18 mouse cellular contexts compared by ENCODE assay signal in genomic region chr13:87247731-87248130, GRCm38 (mm10).
DNase-seq lines count a peak whose midpoint lies in the region; TF ChIP-seq lines count a peak whose summit lies in the region.
"Had no signal": no experiment of that assay in that cellular context is flagged by ENCODE, and none has a peak within 500 bp of the region (broad histone marks: within the 10 kb centered on the region; RNA-seq: fewer than 3 reads in every experiment).

No protein-coding gene starts in this region.

- no peak overlapping the region for H3K4me3 ChIP-seq in ES-E14 (ENCODE audit: insufficient read depth in 1 of 2, low read depth in 1 of 2, low read length in 2 of 2, poor library complexity in 1 of 2, severe bottlenecking in 1 of 2)
- H3K4me3 ChIP-seq: embryonic facial prominence, embryonic 10.5 days; embryonic facial prominence, embryonic 12.5 days; forebrain, embryonic 13.5 days; forebrain, embryonic 15.5 days had no signal

- no peaks in the 10 kb centered on the region for H3K36me3 ChIP-seq in ES-E14 (ENCODE audit: control insufficient read depth, insufficient read depth, low read length, poor library complexity, severe bottlenecking)
- H3K36me3 ChIP-seq: embryonic facial prominence, embryonic 10.5 days; embryonic facial prominence, embryonic 12.5 days; forebrain, embryonic 15.5 days had no signal

- no peak overlapping the region for H3K27ac ChIP-seq in ES-E14 (ENCODE audit: insufficient read depth, low read depth, low read length, poor library complexity, severe bottlenecking)
- H3K27ac ChIP-seq: embryonic facial prominence, embryonic 10.5 days; embryonic facial prominence, embryonic 12.5 days; forebrain, embryonic 13.5 days; forebrain, embryonic 15.5 days had no signal

- no peak overlapping the region for H3K9ac ChIP-seq in ES-E14 (ENCODE audit: insufficient read depth, low read depth, low read length, poor library complexity, severe bottlenecking)
- H3K9ac ChIP-seq: embryonic facial prominence, embryonic 12.5 days; forebrain, embryonic 13.5 days; forebrain, embryonic 15.5 days; forebrain, postnatal 0 days had no signal

- DNase-seq in ES-CJ7 (ENCODE audit: low read depth, low spot score) (peak; percentile 52), ES-E14 (ENCODE audit: low read depth, low spot score) (peak; percentile 3), ZHBTc4 (ENCODE audit: low read depth, low spot score) (peak; percentile 56)
- no peak for DNase-seq in thymus, postnatal 25 days
- no peak for DNase-seq in cerebellum, postnatal 14 days
- DNase-seq: adrenal gland, adult 2 months; adrenal gland, postnatal 10 days; adrenal gland, postnatal 25 days; cerebellum, adult 11 months; cerebellum, adult 18-20 months; cerebellum, adult 8-10 months; cerebellum, adult 9-11 months; cerebellum, postnatal 25 days; forebrain, postnatal 0 days had no signal

- H3K9me3 ChIP-seq in ES-E14 (ENCODE audit: control insufficient read depth, insufficient read depth, low read depth, low read length): no peaks in the 10 kb centered on the region
- H3K9me3 ChIP-seq: embryonic facial prominence, embryonic 10.5 days; embryonic facial prominence, embryonic 12.5 days; forebrain, embryonic 13.5 days; forebrain, embryonic 15.5 days had no signal

- in situ Hi-C loops in ES-E14 (cut with MboI; ENCODE audit: low sequenced_read_pairs in 2 of 2, unreplicated experiment in 2 of 2): no loop called here

- no peaks in the 10 kb centered on the region for H3K4me1 ChIP-seq in ES-E14 (ENCODE audit: control insufficient read depth in 2 of 2, insufficient read depth in 2 of 2, low read length in 2 of 2, poor library complexity in 1 of 2)
- H3K4me1 ChIP-seq: embryonic facial prominence, embryonic 10.5 days; embryonic facial prominence, embryonic 12.5 days; forebrain, embryonic 13.5 days; forebrain, embryonic 15.5 days had no signal

TF ChIP-seq in ES-E14, 5 proteins besides CTCF, POLR2A, EP300 and RAD21:
- no peak for TF ChIP-seq CHD2 (IDR thresholded peaks at IDR 0.05; ENCODE audit: low read depth, low read length)
- TF ChIP-seq ZC3H11A (IDR thresholded peaks at IDR 0.05; ENCODE audit: borderline replicate concordance, low read depth, low read length): no peak
- no peak for TF ChIP-seq MAFK (IDR thresholded peaks at IDR 0.05; ENCODE audit: insufficient read depth, low read depth, low read length)
- TF ChIP-seq HCFC1 (IDR thresholded peaks at IDR 0.05; ENCODE audit: borderline replicate concordance, insufficient read depth, low read length): no peak
- no peak for TF ChIP-seq ZNF384 (IDR thresholded peaks at IDR 0.05; ENCODE audit: low read depth, low read length)

Comparison
In these comparisons a context has a peak if more than half of its experiments do, and no peak if none do; other contexts are left out.
1. DNase-seq: peak in ES-CJ7 (single experiment), ES-E14 (single experiment) and ZHBTc4 (single experiment); none in thymus, postnatal 25 days (single experiment) and cerebellum, postnatal 14 days (0 of 2).